Mouse (Mus musculus) cortical plate, adult 2 months (tissue): Measurements from ENCODE around the gene Ppl.

ENCODE experiments used
- CTCF ChIP-seq: fragments of 200-500 bp; IDR thresholded peaks from 2 replicates; pipeline ENCODE4 v1.5.1; 2011; ENCODE audit warnings: mild to moderate bottlenecking, control low read depth, low read length; ENCODE audit not compliant: insufficient read depth; ENCODE audit errors: extremely low read depth
- POLR2A ChIP-seq: fragments of 200-500 bp; IDR thresholded peaks from 2 replicates; pipeline ENCODE4 v1.6.1; 2011; ENCODE audit warnings: mild to moderate bottlenecking, low read length, control low read depth; ENCODE audit not compliant: insufficient read depth; ENCODE audit errors: extremely low read depth

DNA sequence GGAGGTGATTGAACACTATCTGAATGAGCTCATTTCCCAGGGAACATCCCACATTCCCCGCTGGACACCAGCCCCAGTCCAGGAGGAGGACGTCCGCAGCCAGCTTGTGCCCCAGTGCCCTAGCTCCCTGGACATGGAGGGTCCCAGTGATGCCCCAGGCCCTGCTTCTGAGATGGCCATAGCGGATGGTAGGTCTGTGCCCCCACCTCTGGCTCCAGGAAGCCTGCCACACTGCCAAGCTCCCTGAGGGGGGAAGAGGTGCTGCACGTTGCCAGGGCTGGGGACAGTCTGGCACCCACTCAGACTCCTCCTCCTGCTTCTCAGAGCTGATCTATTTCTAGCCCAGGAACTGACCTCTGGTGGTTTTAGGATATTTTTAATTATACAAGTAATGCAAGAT is 36.6 kb upstream of the Ppl start:
- TF ChIP-seq CTCF (no peak), POLR2A (no peak)
